Mouse (Mus musculus) MEL (cell line): ENCODE measurements around the gene Tas2r119. TPM values are rescaled to one million over a fixed set of nuclear protein-coding genes. Genes with fewer than 3 reads are reported as not detected.

ENCODE experiments used
- DNase-seq: peaks from one replicate; pipeline ENCODE4 v3.0.0; 2011; ENCODE audit warnings: low read depth, low spot score
- H3K27ac ChIP-seq: 2 replicates; pipeline ENCODE4 v1.5.1; 2012; ENCODE audit warnings: low read depth, mild to moderate bottlenecking, control low read depth, low read length, moderate library complexity; ENCODE audit not compliant: control insufficient read depth
- H3K27me3 ChIP-seq, 2 experiments: fragments of 150-350 bp in 1 of 2; sonication (generic) in 1 of 2; 2 replicates each; pipeline ENCODE4 v1.6.1; 2012; ENCODE audit warnings: low read length in 2 of 2, mild to moderate bottlenecking in 2 of 2, improper control_type of control experiment in 1 of 2, moderate library complexity in 1 of 2; ENCODE audit not compliant: insufficient read depth in 2 of 2, control insufficient read depth in 1 of 2
- H3K36me3 ChIP-seq, 2 experiments: 2 replicates each; pipeline ENCODE4 v1.6.1; 2012 to 2014; ENCODE audit warnings: low read length in 2 of 2, improper control_type of control experiment in 1 of 2, inconsistent platforms in 1 of 2, mild to moderate bottlenecking in 1 of 2; ENCODE audit not compliant: insufficient read depth in 2 of 2, control insufficient read depth in 1 of 2
- H3K4me1 ChIP-seq, 2 experiments: fragments of 150-350 bp in 1 of 2; sonication (generic) in 1 of 2; 2 replicates each; pipeline ENCODE4 v1.6.1; 2012; ENCODE audit warnings: low read length in 2 of 2, improper control_type of control experiment in 1 of 2, mild to moderate bottlenecking in 1 of 2; ENCODE audit not compliant: insufficient read depth in 2 of 2, control insufficient read depth in 1 of 2
- H3K4me3 ChIP-seq, 2 experiments: fragments of 150-350 bp in 1 of 2; sonication (generic) in 1 of 2; 2 replicates each; pipeline ENCODE4 v1.5.1; 2012; ENCODE audit warnings: low read depth in 2 of 2, low read length in 2 of 2, mild to moderate bottlenecking in 2 of 2, moderate library complexity in 2 of 2, control low read depth in 1 of 2, improper control_type of control experiment in 1 of 2; ENCODE audit not compliant: control insufficient read depth in 1 of 2, insufficient read depth in 1 of 2
- H3K79me2 ChIP-seq: 2 replicates; pipeline ENCODE4 v1.6.1; 2012; ENCODE audit warnings: mild to moderate bottlenecking, low read length, moderate library complexity; ENCODE audit not compliant: control insufficient read depth, poor library complexity, insufficient read depth
- H3K9ac ChIP-seq: 2 replicates; pipeline ENCODE4 v1.6.1; 2012; ENCODE audit warnings: low read depth, mild to moderate bottlenecking, control low read depth, low read length, moderate library complexity; ENCODE audit not compliant: control insufficient read depth, poor library complexity, severe bottlenecking
- H3K9me3 ChIP-seq: fragments of 150-350 bp; sonication (generic); replicated peaks from 2 replicates; pipeline ENCODE4 v1.6.1; 2012; ENCODE audit warnings: mild to moderate bottlenecking, low read length, improper control_type of control experiment, moderate library complexity; ENCODE audit not compliant: insufficient read depth
- BHLHE40 ChIP-seq: IDR thresholded peaks from 2 replicates; pipeline ENCODE4 v1.6.1; 2012; ENCODE audit warnings: low read depth, mild to moderate bottlenecking, inconsistent platforms, low read length, improper control_type of control experiment, borderline replicate concordance
- CTCF ChIP-seq, 3 experiments: IDR thresholded peaks in 2 of 3; conservative IDR thresholded peaks in 1 of 3; 2 replicates each; pipeline ENCODE4 v1.5.1; 2011 to 2012; ENCODE audit warnings: low read length in 3 of 3, low read depth in 2 of 3, mild to moderate bottlenecking in 2 of 3, improper control_type of control experiment in 1 of 3, inconsistent platforms in 1 of 3, mixed read lengths in 1 of 3, moderate library complexity in 1 of 3; ENCODE audit not compliant: control insufficient read depth in 1 of 3, insufficient read depth in 1 of 3, poor library complexity in 1 of 3, severe bottlenecking in 1 of 3
- E2F4 ChIP-seq: IDR thresholded peaks from 2 replicates; pipeline ENCODE4 v1.6.1; 2011; ENCODE audit warnings: low read depth, low read length, improper control_type of control experiment, borderline replicate concordance
- ELF1 ChIP-seq: IDR thresholded peaks from 2 replicates; pipeline ENCODE4 v1.6.1; 2014; ENCODE audit warnings: low read depth, mild to moderate bottlenecking, inconsistent platforms, low read length, improper control_type of control experiment, moderate library complexity
- EP300 ChIP-seq, 2 experiments: IDR thresholded peaks; 2 replicates each; pipeline ENCODE4 v1.6.1; 2011; ENCODE audit warnings: improper control_type of control experiment in 2 of 2, low read length in 2 of 2, low read depth in 1 of 2, mild to moderate bottlenecking in 1 of 2
- GABPA ChIP-seq: IDR thresholded peaks from 2 replicates; pipeline ENCODE4 v1.6.1; 2012; ENCODE audit warnings: low read depth, mild to moderate bottlenecking, inconsistent platforms, low read length, improper control_type of control experiment, moderate library complexity
- JUND ChIP-seq: IDR thresholded peaks from 2 replicates; pipeline ENCODE4 v1.6.1; 2011; ENCODE audit warnings: low read depth, mild to moderate bottlenecking, improper control_type of control experiment, low read length
- MAX ChIP-seq: IDR thresholded peaks from 2 replicates; pipeline ENCODE4 v1.6.1; 2011; ENCODE audit warnings: low read length, improper control_type of control experiment
- MEF2A ChIP-seq: IDR thresholded peaks from 2 replicates; pipeline ENCODE4 v1.6.1; 2014; ENCODE audit warnings: low read depth, mild to moderate bottlenecking, inconsistent platforms, low read length, improper control_type of control experiment; ENCODE audit not compliant: poor library complexity, insufficient replicate concordance, severe bottlenecking; ENCODE audit errors: extremely low read depth
- MYC ChIP-seq: IDR thresholded peaks from 2 replicates; pipeline ENCODE4 v1.6.1; 2011; ENCODE audit warnings: low read depth, mild to moderate bottlenecking, low read length, improper control_type of control experiment, moderate library complexity
- NELFE ChIP-seq: IDR thresholded peaks from 2 replicates; pipeline ENCODE4 v1.6.1; 2011; ENCODE audit warnings: low read depth, low read length, improper control_type of control experiment
- NRF1 ChIP-seq: IDR thresholded peaks from 2 replicates; pipeline ENCODE4 v1.6.1; 2014; ENCODE audit warnings: low read depth, mild to moderate bottlenecking, inconsistent platforms, low read length, improper control_type of control experiment, moderate library complexity; ENCODE audit not compliant: poor library complexity, insufficient read depth, severe bottlenecking
- POLR2A ChIP-seq, 2 experiments: IDR thresholded peaks; 2 replicates each; pipeline ENCODE4 v1.6.1; 2011 to 2012; ENCODE audit warnings: low read length in 2 of 2, mild to moderate bottlenecking in 2 of 2, control low read depth in 1 of 2, improper control_type of control experiment in 1 of 2, low read depth in 1 of 2, moderate library complexity in 1 of 2; ENCODE audit not compliant: control insufficient read depth in 1 of 2, insufficient read depth in 1 of 2, poor library complexity in 1 of 2
- POLR2AphosphoS2 ChIP-seq: IDR thresholded peaks from 2 replicates; pipeline ENCODE4 v1.6.1; 2011; ENCODE audit warnings: low read length, improper control_type of control experiment
- POLR2AphosphoS5 ChIP-seq: IDR thresholded peaks from 2 replicates; pipeline ENCODE4 v1.6.1; 2012; ENCODE audit warnings: low read depth, borderline replicate concordance, mild to moderate bottlenecking, inconsistent platforms, low read length, moderate library complexity, mixed read lengths
- RAD21 ChIP-seq: IDR thresholded peaks from 2 replicates; pipeline ENCODE4 v1.6.1; 2011; ENCODE audit warnings: mild to moderate bottlenecking, low read depth, low read length, improper control_type of control experiment
- RCOR1 ChIP-seq: IDR thresholded peaks from 2 replicates; pipeline ENCODE4 v1.6.1; 2012; ENCODE audit warnings: low read depth, mild to moderate bottlenecking, inconsistent platforms, low read length, improper control_type of control experiment
- SMC3 ChIP-seq: IDR thresholded peaks from 2 replicates; pipeline ENCODE4 v1.6.1; 2011; ENCODE audit warnings: low read depth, low read length, improper control_type of control experiment
- TCF12 ChIP-seq: IDR thresholded peaks from 2 replicates; pipeline ENCODE4 v1.6.1; 2014; ENCODE audit warnings: low read depth, mild to moderate bottlenecking, inconsistent platforms, low read length, improper control_type of control experiment, moderate library complexity
- UBTF ChIP-seq: IDR thresholded peaks from 2 replicates; pipeline ENCODE4 v1.6.1; 2012; ENCODE audit warnings: low read depth, mild to moderate bottlenecking, inconsistent platforms, low read length, improper control_type of control experiment, moderate library complexity, borderline replicate concordance; ENCODE audit not compliant: insufficient read depth
- USF2 ChIP-seq, 2 experiments: IDR thresholded peaks; 2 replicates each; pipeline ENCODE4 v1.6.1; 2011 to 2012; ENCODE audit warnings: improper control_type of control experiment in 2 of 2, low read length in 2 of 2, borderline replicate concordance in 1 of 2, inconsistent platforms in 1 of 2, low read depth in 1 of 2, mild to moderate bottlenecking in 1 of 2; ENCODE audit not compliant: insufficient read depth in 1 of 2
- ZC3H11A ChIP-seq: IDR thresholded peaks from 2 replicates; pipeline ENCODE4 v1.6.1; 2012; ENCODE audit warnings: low read depth, mild to moderate bottlenecking, inconsistent platforms, low read length, improper control_type of control experiment
- ZNF384 ChIP-seq: IDR thresholded peaks from 2 replicates; pipeline ENCODE4 v1.6.1; 2012; ENCODE audit warnings: low read depth, mild to moderate bottlenecking, inconsistent platforms, low read length, improper control_type of control experiment
- polyA plus RNA-seq, 2 experiments: library from polyadenylated mRNA; stranded (reverse) in 1 of 2; unstranded in 1 of 2; fragments of >175 nt in 1 of 2; fragments of >200 nt in 1 of 2; gene quantifications; 2 replicates each; pipeline versions ENCODE4 v1.2.1 to v1.2.4; 2012; ENCODE audit warnings: low replicate concordance in 2 of 2, low read depth in 1 of 2; ENCODE audit not compliant: insufficient read length in 2 of 2, insufficient read depth in 1 of 2, missing spikeins in 1 of 2
- total RNA-seq: library from RNA; depleted of rRNA; stranded (reverse); fragments of 300-350 nt; gene quantifications from 2 replicates; pipeline ENCODE4 v1.2.3, GENCODE M21; 2012

The Tas2r119 gene
- total and polyA plus RNA-seq, 3 experiments: not detected

DNA sequence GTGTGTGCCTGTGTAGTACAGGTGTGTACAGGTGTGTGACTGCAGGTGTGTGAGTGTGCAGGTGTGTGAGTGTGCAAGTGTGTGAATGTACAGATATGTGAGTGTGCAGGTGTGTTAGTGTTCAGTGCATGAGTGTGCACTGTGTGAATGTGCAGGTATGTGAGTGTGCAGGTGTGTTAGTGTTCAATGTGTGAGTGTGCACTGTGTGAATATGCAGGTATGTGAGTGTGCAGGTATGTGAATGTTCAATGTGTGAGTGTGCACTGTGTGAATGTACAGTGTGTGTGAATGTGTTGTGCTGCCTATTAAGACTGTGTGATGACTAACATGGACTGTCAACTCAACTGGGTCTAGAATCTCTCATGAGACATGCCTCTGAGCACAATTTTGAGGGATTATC is 35.4 kb upstream of the Tas2r119 start:
- TF ChIP-seq BHLHE40 (no peak), RAD21 (no peak), E2F4 (no peak), NRF1 (no peak), ZC3H11A (no peak), SMC3 (no peak), MEF2A (no peak), MAX (no peak), USF2 (IDR thresholded peaks at IDR 0.05; ENCODE audit: borderline replicate concordance in 1 of 2, insufficient read depth in 1 of 2, low read depth in 1 of 2, low read length in 2 of 2) (no peak), MYC (no peak), NELFE (no peak), GABPA (no peak), POLR2A (IDR thresholded peaks at IDR 0.05; ENCODE audit: control insufficient read depth in 1 of 2, insufficient read depth in 1 of 2, low read depth in 1 of 2, low read length in 2 of 2, poor library complexity in 1 of 2) (no peak), RCOR1 (no peak)

DNA sequence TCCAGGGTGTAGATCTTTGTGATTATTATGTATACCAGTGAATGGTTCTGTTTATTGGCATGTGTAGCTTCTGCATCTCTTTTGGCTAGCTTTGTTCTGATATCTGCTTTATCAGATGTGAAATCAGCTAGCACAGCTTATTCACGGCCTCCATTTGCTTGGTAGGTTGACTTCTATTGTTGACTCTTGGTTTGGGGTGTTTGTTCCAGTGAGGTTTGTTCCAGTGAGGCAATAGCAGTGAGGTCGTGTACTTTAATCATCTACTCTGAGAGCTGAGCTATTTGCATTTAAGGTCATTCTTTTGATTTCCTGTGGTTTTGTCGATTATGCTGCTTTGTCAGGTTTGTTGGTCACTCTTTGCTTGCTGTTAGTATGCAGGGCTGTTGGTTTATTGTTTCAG is 32.8 kb upstream of the Tas2r119 start:
- TF ChIP-seq POLR2AphosphoS5 (no peak), CTCF (IDR thresholded peaks at IDR 0.05 in 2 of 3, conservative IDR thresholded peaks at IDR 0.05 in 1 of 3; ENCODE audit: control insufficient read depth in 1 of 3, insufficient read depth in 1 of 3, low read depth in 2 of 3, low read length in 3 of 3, poor library complexity in 1 of 3, severe bottlenecking in 1 of 3) (no peak), SMC3 (no peak), ZC3H11A (no peak), TCF12 (no peak), GABPA (no peak), MYC (no peak), EP300 (IDR thresholded peaks at IDR 0.05; ENCODE audit: low read depth in 1 of 2, low read length in 2 of 2) (no peak), UBTF (no peak), ZNF384 (no peak), JUND (no peak), ELF1 (no peak), MEF2A (no peak), POLR2AphosphoS2 (no peak), NELFE (no peak)
- Histone ChIP-seq H3K27me3 (no peaks in the 10 kb centered on the region), H3K36me3 (no peaks in the 10 kb centered on the region), H3K79me2 (no peaks in the 10 kb centered on the region), H3K27ac (no peak overlapping the region), H3K4me1 (no peaks in the 10 kb centered on the region), H3K9ac (no peak overlapping the region), H3K4me3 (no peak overlapping the region), H3K9me3 (no peaks in the 10 kb centered on the region)
- DNase-seq: no peak

More for the DNA sequence above, 35.4 kb upstream of the Tas2r119 start:
- H3K4me1 ChIP-seq: no peaks in the 10 kb centered on the region
- H3K27me3 ChIP-seq: no peaks in the 10 kb centered on the region
- no peak overlapping the region for H3K27ac ChIP-seq
- no peak for DNase-seq
- H3K79me2 ChIP-seq: no peaks in the 10 kb centered on the region
- no peaks in the 10 kb centered on the region for H3K9me3 ChIP-seq
- H3K9ac ChIP-seq: no peak overlapping the region
- H3K36me3 ChIP-seq: no peaks in the 10 kb centered on the region
- no peak overlapping the region for H3K4me3 ChIP-seq
